Mouse (Mus musculus): ENCODE measurements around the gene Gm21961.

Gene Gm21961

GRCm38 (mm10) chr15:65014804-65015203, at the start of gene Gm21961:
Gene Gm21961, minus strand, starts transcription at chr15:65014904.
- DNase-seq = no peak

- DNase-seq = no peak
Measured at GRCm38 (mm10) chr15:65041999-65042398, 27.3 kb upstream of the Gm21961 start.

GRCm38 (mm10) chr15:65039216-65039615, 24.5 kb upstream of the Gm21961 start:
- DNase-seq = peak; percentile 60

GRCm38 (mm10) chr15:65017971-65018370, 3.3 kb upstream of the Gm21961 start:
- DNase-seq = no peak

- DNase-seq = no peak
Measured at GRCm38 (mm10) chr15:65006177-65006576, 8.5 kb downstream of the Gm21961 start.

DNA sequence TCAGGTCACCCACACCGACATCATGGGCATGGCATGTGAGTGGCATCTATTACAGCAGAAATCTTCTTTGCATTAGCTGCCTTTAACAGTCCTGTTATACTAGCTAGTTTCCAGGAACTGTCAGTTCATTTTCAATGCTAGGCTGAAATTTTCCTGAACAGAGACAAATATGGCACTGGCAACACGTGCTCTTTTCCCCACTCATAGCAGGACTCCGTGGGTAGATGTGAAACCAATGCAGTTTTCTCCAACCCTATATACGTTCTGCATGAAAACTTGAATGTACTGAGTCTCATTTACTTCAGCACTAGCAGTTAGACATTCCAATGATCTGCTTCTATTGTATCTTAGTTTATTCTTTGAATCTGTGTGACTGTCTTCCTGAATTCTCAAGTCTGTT, 20.2 kb downstream of the Gm21961 start:
- no peak for DNase-seq

DNA sequence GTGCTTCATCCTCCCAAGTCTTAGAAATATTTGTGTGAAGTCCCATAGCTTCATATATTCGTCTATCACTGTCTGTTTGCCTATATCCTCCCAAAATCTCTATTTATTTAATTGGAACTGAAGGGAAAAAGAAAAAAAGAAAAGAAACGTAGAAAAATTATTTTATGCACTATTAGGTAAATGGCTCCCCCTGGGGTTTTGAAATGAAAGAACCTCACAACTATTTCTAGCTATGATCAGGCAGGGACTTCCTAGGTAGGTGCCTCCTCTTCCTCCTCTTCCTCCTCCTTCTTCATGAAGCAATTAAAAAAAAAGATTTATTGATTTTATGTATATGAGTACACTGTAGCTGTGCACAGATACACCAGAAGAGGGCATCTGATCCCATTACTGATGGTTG, 34.7 kb downstream of the Gm21961 start:
- no peak for DNase-seq

DNA sequence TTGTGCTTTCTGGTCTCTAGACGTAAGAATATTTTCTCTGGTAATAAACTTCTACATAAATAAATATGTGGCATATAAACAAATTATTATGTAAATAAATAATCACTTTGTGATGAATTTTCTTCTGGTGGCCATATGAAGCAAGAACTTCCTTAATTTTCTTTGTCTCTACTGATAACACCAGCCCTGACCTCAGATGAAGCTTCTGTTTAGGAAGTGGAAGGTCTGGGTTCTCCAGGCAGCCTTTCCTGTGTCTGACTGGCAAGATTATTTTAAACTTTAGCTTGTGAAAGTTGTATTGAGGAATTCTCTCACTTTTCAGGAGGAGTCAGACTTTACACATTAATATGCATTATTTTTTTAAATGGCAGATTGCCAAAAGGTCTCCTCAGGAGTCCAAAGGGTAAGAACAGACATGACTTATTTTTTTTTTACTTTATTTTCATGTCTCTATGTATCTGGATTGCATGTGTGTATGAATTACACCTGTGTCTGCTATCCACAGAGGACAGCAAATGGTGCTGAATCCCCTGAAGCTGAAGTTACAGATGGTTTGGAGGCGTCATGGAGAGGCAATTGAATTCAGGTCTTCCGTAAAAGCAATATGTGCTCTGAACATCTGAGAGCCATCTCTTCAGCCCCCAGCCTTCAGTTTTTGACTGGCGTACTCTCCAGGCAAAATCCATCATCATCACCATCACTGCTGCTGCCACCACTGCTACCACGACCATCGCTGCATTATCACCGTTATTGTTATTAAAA, 38.5 kb downstream of the Gm21961 start:
- no peak for DNase-seq
